Mouse (Mus musculus) embryonic fibroblast, embryonic 13.5 days (primary cell): ENCODE results near the gene Zfp354a.

ENCODE experiments used
- CTCF ChIP-seq: IDR thresholded peaks from 2 replicates; pipeline ENCODE4 v1.5.1; 2011; ENCODE audit warnings: mild to moderate bottlenecking, control low read depth, low read length, moderate library complexity, borderline replicate concordance; ENCODE audit not compliant: insufficient read depth
- POLR2A ChIP-seq: IDR thresholded peaks from 2 replicates; pipeline ENCODE4 v1.6.1; 2011; ENCODE audit warnings: low read depth, mild to moderate bottlenecking, control low read depth, low read length, moderate library complexity

DNA sequence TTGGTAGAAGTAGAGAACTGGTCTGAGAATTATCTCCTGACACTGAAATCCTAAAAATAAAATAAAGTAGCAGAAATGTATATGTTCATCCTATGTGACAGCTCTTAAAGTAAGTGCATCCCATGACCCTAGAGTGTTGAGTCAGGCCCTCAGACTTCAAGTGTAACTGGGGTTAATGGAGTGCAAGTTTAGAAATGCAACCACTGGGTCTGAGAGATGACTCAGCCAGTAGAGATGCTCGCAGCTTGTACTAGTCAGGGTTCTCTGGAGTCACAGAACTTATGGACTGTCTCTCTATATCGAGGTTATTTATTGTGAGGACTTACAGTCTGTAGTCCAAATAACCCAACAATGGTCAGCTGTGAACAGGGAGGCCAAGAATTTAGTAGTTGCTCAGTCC, 7.4 kb upstream of the Zfp354a start:
- no peak for TF ChIP-seq POLR2A
- TF ChIP-seq CTCF: no peak
